Mouse (Mus musculus): Measurements from ENCODE around the gene Paqr7. TPM values are rescaled to one million over a fixed set of nuclear protein-coding genes. Genes with fewer than 3 reads are reported as not detected.

Paqr7 gene
- total and polyA plus RNA-seq, 3 experiments: 0.43 to 2.7 (median 0.89) TPM

DNA sequence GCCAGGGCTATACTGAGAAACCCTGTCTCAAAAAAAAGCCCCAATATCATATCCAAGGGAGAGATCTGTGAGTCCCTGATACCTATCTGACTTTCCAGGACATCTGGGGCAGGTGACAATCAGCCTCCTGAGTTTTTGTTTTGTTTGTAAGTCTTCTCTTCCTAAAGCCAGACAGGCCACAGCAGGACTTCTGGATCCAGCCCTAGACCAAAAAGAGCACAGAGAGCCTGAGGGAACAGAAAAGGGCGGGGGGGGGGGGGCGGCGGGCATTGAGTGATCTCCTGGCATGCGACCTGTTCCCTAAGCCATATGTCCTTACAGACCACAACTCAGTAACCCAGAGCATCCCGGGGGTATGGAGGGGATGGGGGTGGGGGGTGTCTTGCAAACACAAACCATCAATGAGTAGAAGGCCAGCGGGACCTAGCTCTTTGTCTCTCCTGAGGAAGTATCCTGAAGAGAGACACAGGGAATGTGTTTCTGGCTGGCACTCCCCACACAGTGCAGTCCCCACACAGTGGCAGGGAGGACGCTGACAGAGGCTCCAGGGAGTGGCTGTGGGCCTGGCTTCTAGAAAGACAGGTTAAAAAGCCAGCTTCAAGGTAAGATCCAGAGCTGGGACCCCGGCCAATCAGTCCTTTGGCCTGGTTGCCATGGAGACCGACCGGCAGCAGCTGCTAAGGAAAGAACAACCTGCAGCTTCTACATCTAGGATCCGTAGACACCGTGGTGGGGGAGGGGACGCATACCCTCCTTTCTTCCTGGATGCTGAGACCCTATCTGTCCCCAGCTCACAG, 46.7 kb upstream of the Paqr7 start:
- Histone ChIP-seq H3K4me1 (ENCODE audit: control insufficient read depth in 1 of 2, insufficient read depth in 2 of 2) (peaks cover 2 to 8% of the 10 kb centered on the region in 2 experiments; a peak in 2 of 4 replicates), H3K9ac (ENCODE audit: insufficient read depth, low read depth) (no peak overlapping the region), H3K36me3 (replicated peaks in 1 of 2; ENCODE audit: control insufficient read depth in 1 of 2, insufficient read depth in 1 of 2, low read length in 1 of 2) (no peaks in the 10 kb centered on the region), H3K4me3 (replicated peaks in 1 of 3; ENCODE audit: low read depth in 2 of 3, low read length in 2 of 3, poor library complexity in 1 of 3) (no peak overlapping the region), H3K79me2 (replicated peaks; ENCODE audit: control insufficient read depth, extremely low read depth, insufficient read depth, poor library complexity, severe bottlenecking) (no peaks in the 10 kb centered on the region), H3K27ac (ENCODE audit: insufficient read depth, low read depth) (no peak overlapping the region), H3K27me3 (replicated peaks) (peaks cover 20% of the 10 kb centered on the region), H3K4me2 (ENCODE audit: insufficient read depth, low read depth, poor library complexity, severe bottlenecking) (no peak overlapping the region), H3K9me3 (replicated peaks; ENCODE audit: low read length) (no peaks in the 10 kb centered on the region)
- TF ChIP-seq USF2 (conservative IDR thresholded peaks at IDR 0.05; ENCODE audit: low read depth, low read length): no peak
- no peak for TF ChIP-seq MAZ (IDR thresholded peaks at IDR 0.05; ENCODE audit: low read depth, low read length)
- TF ChIP-seq ELF1 (IDR thresholded peaks at IDR 0.05; ENCODE audit: low read depth, low read length): no peak
- no peak for TF ChIP-seq JUND (conservative IDR thresholded peaks at IDR 0.05; ENCODE audit: low read depth, low read length)
- no peak for TF ChIP-seq GABPA (IDR thresholded peaks at IDR 0.05; ENCODE audit: insufficient replicate concordance, low read depth, low read length)
- no peak for TF ChIP-seq MEF2A (IDR thresholded peaks at IDR 0.05; ENCODE audit: borderline replicate concordance, low read depth, low read length)
- no peak for TF ChIP-seq KAT2A (IDR thresholded peaks at IDR 0.05; ENCODE audit: insufficient replicate concordance, low read length)
- TF ChIP-seq E2F4 (IDR thresholded peaks at IDR 0.05; ENCODE audit: insufficient replicate concordance, low read depth, low read length): no peak
- TF ChIP-seq ZC3H11A (IDR thresholded peaks at IDR 0.05; ENCODE audit: low read depth, low read length): no peak
- no peak for TF ChIP-seq HCFC1 (IDR thresholded peaks at IDR 0.05; ENCODE audit: low read depth, low read length)
- TF ChIP-seq MXI1 (IDR thresholded peaks at IDR 0.05; ENCODE audit: low read depth, low read length): no peak
- TF ChIP-seq JUN (IDR thresholded peaks at IDR 0.05; ENCODE audit: insufficient read depth, low read depth, low read length): no peak
- dilution Hi-C loops (cut with MboI; ENCODE audit: extremely low pct_ligation_motif_present, extremely low pct_unique_long_range_greater_than_20kb, low sequenced_read_pairs): no loop called here
- no peak for DNase-seq (ENCODE audit: extremely low read depth)
- in situ Hi-C loops (cut with MboI; ENCODE audit: low pct_ligation_motif_present, low pct_unique_long_range_greater_than_20kb, low sequenced_read_pairs): no loop called here

DNA sequence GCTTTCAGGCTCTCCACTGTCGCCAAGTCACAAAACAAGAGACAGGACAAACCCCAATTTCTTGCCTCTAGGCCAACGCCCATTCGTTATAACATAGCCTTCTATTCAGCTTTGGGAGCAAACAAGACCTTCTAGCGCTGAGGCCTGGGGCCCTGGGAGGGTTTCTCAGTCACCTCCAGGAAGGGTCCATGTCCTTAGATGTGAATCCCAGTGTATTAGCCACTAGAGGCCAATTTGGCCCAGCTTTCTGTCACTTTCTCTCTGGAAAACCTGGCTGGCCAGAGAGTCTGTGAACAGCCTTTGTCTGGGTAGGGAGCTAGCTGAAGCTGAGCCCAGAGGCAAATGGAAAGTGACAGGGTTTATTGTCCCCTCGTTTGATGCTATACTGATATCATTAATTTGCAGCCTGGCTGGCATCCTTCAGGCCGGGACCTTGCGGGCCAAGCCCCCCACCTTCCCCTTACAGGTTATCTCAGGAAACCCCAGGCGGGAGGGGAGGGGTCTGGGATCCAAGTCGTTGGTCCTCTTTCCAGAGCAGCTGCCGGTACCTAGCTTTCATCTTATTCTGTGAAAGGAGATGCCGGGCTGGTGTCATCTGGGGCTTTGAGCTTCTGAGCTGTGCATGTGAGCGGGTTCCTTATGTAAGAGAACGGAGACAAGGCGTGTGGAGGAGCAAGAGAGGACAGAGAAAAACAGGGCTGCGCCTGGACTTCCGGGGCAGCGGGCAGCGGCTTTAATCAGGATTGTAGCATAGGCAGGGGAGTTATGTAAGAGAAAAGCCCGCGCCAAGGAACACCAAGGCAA, 45.9 kb upstream of the Paqr7 start:
- H3K27me3 ChIP-seq (replicated peaks): peaks cover 20% of the 10 kb centered on the region
- in situ Hi-C loops (cut with MboI; ENCODE audit: low pct_ligation_motif_present, low pct_unique_long_range_greater_than_20kb, low sequenced_read_pairs) (no loop called here), dilution Hi-C loops (cut with MboI; ENCODE audit: extremely low pct_ligation_motif_present, extremely low pct_unique_long_range_greater_than_20kb, low sequenced_read_pairs) (no loop called here)
- peaks cover 2 to 8% of the 10 kb centered on the region in 2 experiments; a peak in 2 of 4 replicates for H3K4me1 ChIP-seq (ENCODE audit: control insufficient read depth in 1 of 2, insufficient read depth in 2 of 2)
- no peak for DNase-seq (ENCODE audit: extremely low read depth)
- H3K9ac ChIP-seq (ENCODE audit: insufficient read depth, low read depth): no peak overlapping the region
- TF ChIP-seq GABPA (IDR thresholded peaks at IDR 0.05; ENCODE audit: insufficient replicate concordance, low read depth, low read length): no peak
- TF ChIP-seq MYC (IDR thresholded peaks at IDR 0.05; ENCODE audit: low read depth, low read length): no peak
- no peak for TF ChIP-seq CHD1 (IDR thresholded peaks at IDR 0.05; ENCODE audit: low read depth, low read length)
- no peak for TF ChIP-seq E2F4 (IDR thresholded peaks at IDR 0.05; ENCODE audit: insufficient replicate concordance, low read depth, low read length)
- no peak for TF ChIP-seq BHLHE40 (IDR thresholded peaks at IDR 0.05; ENCODE audit: low read depth, low read length)
- no peak overlapping the region for H3K4me2 ChIP-seq (ENCODE audit: insufficient read depth, low read depth, poor library complexity, severe bottlenecking)
- no peak overlapping the region for H3K4me3 ChIP-seq (replicated peaks in 1 of 3; ENCODE audit: low read depth in 2 of 3, low read length in 2 of 3, poor library complexity in 1 of 3)
- no peaks in the 10 kb centered on the region for H3K36me3 ChIP-seq (replicated peaks in 1 of 2; ENCODE audit: control insufficient read depth in 1 of 2, insufficient read depth in 1 of 2, low read length in 1 of 2)
- no peaks in the 10 kb centered on the region for H3K79me2 ChIP-seq (replicated peaks; ENCODE audit: control insufficient read depth, extremely low read depth, insufficient read depth, poor library complexity, severe bottlenecking)
- no peaks in the 10 kb centered on the region for H3K9me3 ChIP-seq (replicated peaks; ENCODE audit: low read length)
- no peak overlapping the region for H3K27ac ChIP-seq (ENCODE audit: insufficient read depth, low read depth)
